ENCODE assay signal across 24 mouse cellular contexts in genomic region chr7:110792834-110793233, GRCm38 (mm10). TPM values are rescaled to one million over a fixed set of nuclear protein-coding genes. Genes with fewer than 3 reads are reported as not detected.
DNase-seq lines count a peak whose midpoint lies in the region; ATAC-seq and TF ChIP-seq lines count a peak whose summit lies in the region.
"Had no signal": no experiment of that assay in that cellular context is flagged by ENCODE, and none has a peak within 500 bp of the region (broad histone marks: within the 10 kb centered on the region; RNA-seq: fewer than 3 reads in every experiment).

No protein-coding gene starts in this region.

- H3K4me2 ChIP-seq in kidney, postnatal 0 days (ENCODE audit: low read length), result no peak overlapping the region
- H3K4me2 ChIP-seq in intestine, postnatal 0 days (replicated peaks; ENCODE audit: low read depth), result no peak overlapping the region
- no peak overlapping the region for H3K4me2 ChIP-seq in stomach, postnatal 0 days (replicated peaks; ENCODE audit: low read depth)
- H3K4me2 ChIP-seq: forebrain, embryonic 13.5 days; heart, embryonic 13.5 days; hindbrain, embryonic 12.5 days; hindbrain, embryonic 15.5 days had no signal

- ATAC-seq in kidney, postnatal 0 days (replicated peaks; ENCODE audit: low FRiP score, low read depth), result no peak
- peak; percentile 95 for ATAC-seq in intestine, postnatal 0 days
- peak; percentile 61 for ATAC-seq in stomach, postnatal 0 days (ENCODE audit: low FRiP score, low TSS enrichment)
- no peak for ATAC-seq in inflammation-experienced regulatory T-cells, adult 6 months
- ATAC-seq: activated CD4-positive, CD25-positive, alpha-beta regulatory T cell, adult 4 months; forebrain, embryonic 13.5 days; forebrain, embryonic 16.5 days had no signal

- DNase-seq in kidney, postnatal 0 days (ENCODE audit: low spot score), result no peak
- DNase-seq in kidney, adult 9 months, result no peak
- no peak for DNase-seq in stomach, postnatal 0 days (ENCODE audit: low spot score)
- DNase-seq in lung, postnatal 36 days, result no peak
- DNase-seq: adrenal gland, postnatal 10 days; adrenal gland, postnatal 36 days; cerebellum, adult 18-20 months; cerebellum, adult 9-10 months; cerebellum, postnatal 14 days; gastrocnemius, postnatal 10 days; gastrocnemius, postnatal 36 days; heart, adult 2 months; heart, postnatal 14 days; heart, postnatal 4 days had no signal

- H3K27ac ChIP-seq in kidney, postnatal 0 days, result 0 out of 2 replicates have a peak overlapping the region, but pooled peaks have one; percentile 5
- H3K27ac ChIP-seq in intestine, postnatal 0 days (ENCODE audit: low read depth, low read length), result peak overlapping the region; percentile 79
- no peak overlapping the region for H3K27ac ChIP-seq in stomach, postnatal 0 days (replicated peaks)
- H3K27ac ChIP-seq: forebrain, embryonic 10.5 days; forebrain, embryonic 13.5 days; heart, adult 2 months; heart, embryonic 10.5 days; heart, embryonic 13.5 days; hindbrain, embryonic 12.5 days; hindbrain, embryonic 15.5 days had no signal

- H3K27me3 ChIP-seq in kidney, postnatal 0 days (ENCODE audit: insufficient read depth, low read length), result no peaks in the 10 kb centered on the region
- H3K27me3 ChIP-seq in intestine, postnatal 0 days (replicated peaks; ENCODE audit: control insufficient read depth, insufficient read depth, low read length), result no peaks in the 10 kb centered on the region
- no peaks in the 10 kb centered on the region for H3K27me3 ChIP-seq in stomach, postnatal 0 days (ENCODE audit: control insufficient read depth, insufficient read depth, low read length)
- H3K27me3 ChIP-seq: forebrain, embryonic 13.5 days; heart, embryonic 13.5 days; hindbrain, embryonic 12.5 days; hindbrain, embryonic 15.5 days had no signal

- peaks cover 6% of the 10 kb centered on the region; the same call in 1 of the 2 replicates for H3K36me3 ChIP-seq in kidney, postnatal 0 days (ENCODE audit: insufficient read depth, low read length)
- no peaks in the 10 kb centered on the region; the same call in 1 of the 2 replicates for H3K36me3 ChIP-seq in intestine, postnatal 0 days (ENCODE audit: control insufficient read depth, insufficient read depth)
- H3K36me3 ChIP-seq in stomach, postnatal 0 days (ENCODE audit: control insufficient read depth, insufficient read depth, low read length), result no peaks in the 10 kb centered on the region
- H3K36me3 ChIP-seq: forebrain, embryonic 10.5 days; heart, embryonic 10.5 days; heart, embryonic 13.5 days; hindbrain, embryonic 12.5 days; hindbrain, embryonic 15.5 days had no signal

- no peak for TF ChIP-seq EP300 in stomach, postnatal 0 days (optimal IDR thresholded peaks at IDR 0.05)

- 86% methylated on average over 2 of the region's 2 CpGs for WGBS in kidney, postnatal 0 days
- 66% methylated on average over 2 of the region's 2 CpGs for WGBS in intestine, postnatal 0 days
- 86% methylated on average over 2 of the region's 2 CpGs for WGBS in stomach, postnatal 0 days

- H3K9ac ChIP-seq in kidney, postnatal 0 days (ENCODE audit: low read depth, low read length), result no peak overlapping the region
- no peak overlapping the region for H3K9ac ChIP-seq in intestine, postnatal 0 days (ENCODE audit: low read depth, low read length)
- no peak overlapping the region for H3K9ac ChIP-seq in stomach, postnatal 0 days (ENCODE audit: low read length)
- H3K9ac ChIP-seq: forebrain, embryonic 13.5 days; heart, embryonic 13.5 days; hindbrain, embryonic 12.5 days; hindbrain, embryonic 15.5 days had no signal

- TF ChIP-seq CTCF in kidney, postnatal 0 days (IDR thresholded peaks at IDR 0.05; ENCODE audit: low read depth), result no peak
- peak; percentile 13; the same call in 1 of the 2 replicates for TF ChIP-seq CTCF in intestine, postnatal 0 days (IDR thresholded peaks at IDR 0.05; ENCODE audit: low read depth)
- no peak for TF ChIP-seq CTCF in stomach, postnatal 0 days (IDR thresholded peaks at IDR 0.05; ENCODE audit: low read depth)

- H3K9me3 ChIP-seq in kidney, postnatal 0 days (replicated peaks; ENCODE audit: low read length), result no peaks in the 10 kb centered on the region
- H3K9me3 ChIP-seq in intestine, postnatal 0 days (ENCODE audit: control insufficient read depth), result no peaks in the 10 kb centered on the region
- no peaks in the 10 kb centered on the region for H3K9me3 ChIP-seq in stomach, postnatal 0 days (ENCODE audit: control insufficient read depth, low read length)
- H3K9me3 ChIP-seq: forebrain, embryonic 10.5 days; forebrain, embryonic 13.5 days; heart, embryonic 10.5 days; heart, embryonic 13.5 days; hindbrain, embryonic 12.5 days; hindbrain, embryonic 15.5 days had no signal

- H3K4me1 ChIP-seq in kidney, postnatal 0 days (replicated peaks; ENCODE audit: insufficient read depth, low read length), result peaks cover 7% of the 10 kb centered on the region; the same call in 1 of the 2 replicates
- peaks cover 19% of the 10 kb centered on the region; the same call in 1 of the 2 replicates for H3K4me1 ChIP-seq in intestine, postnatal 0 days (replicated peaks; ENCODE audit: control insufficient read depth, insufficient read depth, low read length)
- no peaks in the 10 kb centered on the region; the same call in 1 of the 2 replicates for H3K4me1 ChIP-seq in stomach, postnatal 0 days (replicated peaks; ENCODE audit: control insufficient read depth, insufficient read depth)
- H3K4me1 ChIP-seq: forebrain, embryonic 13.5 days; hindbrain, embryonic 12.5 days; hindbrain, embryonic 15.5 days had no signal

- H3K4me3 ChIP-seq in kidney, postnatal 0 days (replicated peaks; ENCODE audit: low read depth, low read length), result no peak overlapping the region
- no peak overlapping the region for H3K4me3 ChIP-seq in intestine, postnatal 0 days (ENCODE audit: low read depth, low read length)
- H3K4me3 ChIP-seq in stomach, postnatal 0 days (ENCODE audit: low read depth, low read length), result no peak overlapping the region
- H3K4me3 ChIP-seq: forebrain, embryonic 10.5 days; forebrain, embryonic 13.5 days; heart, adult 2 months; heart, embryonic 10.5 days; heart, embryonic 13.5 days; hindbrain, embryonic 12.5 days; hindbrain, embryonic 15.5 days had no signal

RNA-seq across cellular contexts. Expression of gene Ampd3, which starts 24.8 kb away (rescaled TPM):
- polyA plus RNA-seq in kidney, postnatal 0 days (2015; fragmentation: Nextera tagmentation; extraction: Ambion mirVana), result 12.7 and 16.3 TPM in 2 replicates
- 7.0 and 7.4 TPM in 2 replicates for polyA plus RNA-seq in intestine, postnatal 0 days (2015; fragmentation: Nextera tagmentation; extraction: Ambion mirVana)
- 4.7 and 5.2 TPM in 2 replicates for polyA plus RNA-seq in stomach, postnatal 0 days (2015; fragmentation: Nextera tagmentation; extraction: Ambion mirVana)
- 1 to 10 TPM; 1.5 to 6.0 (median 5.0) TPM for polyA plus RNA-seq in inflammation-experienced regulatory T-cells, adult 6 months (2017; shearing (Covaris generic))

RNA-seq across cellular contexts. Expression of gene Rnf141, which starts 51.4 kb away (rescaled TPM):
- 17.7 and 20.1 TPM in 2 replicates for polyA plus RNA-seq in kidney, postnatal 0 days (2015; fragmentation: Nextera tagmentation; extraction: Ambion mirVana)
- 31.0 and 33.5 TPM in 2 replicates for polyA plus RNA-seq in intestine, postnatal 0 days (2015; fragmentation: Nextera tagmentation; extraction: Ambion mirVana)
- polyA plus RNA-seq in stomach, postnatal 0 days (2015; fragmentation: Nextera tagmentation; extraction: Ambion mirVana), result 24.0 and 25.1 TPM in 2 replicates
- polyA plus RNA-seq in inflammation-experienced regulatory T-cells, adult 6 months (2017; shearing (Covaris generic)), result 10 to 100 TPM; 13.0 to 20.0 (median 13.1) TPM

Comparison
In these comparisons a context has a peak if more than half of its experiments do, and no peak if none do; other contexts are left out.
1. ATAC-seq: peak in intestine, postnatal 0 days (single experiment) and stomach, postnatal 0 days (single experiment); none in kidney, postnatal 0 days (single experiment) and inflammation-experienced regulatory T-cells, adult 6 months (single experiment).